Mouse (Mus musculus) adipocyte (in vitro differentiated cells): Measurements from ENCODE around the gene Uchl5.

Experiments used
- DNase-seq: peaks from one replicate; pipeline ENCODE4 v3.0.0-alpha.2; 2016; ENCODE audit warnings: low spot score

The Uchl5 gene

DNA sequence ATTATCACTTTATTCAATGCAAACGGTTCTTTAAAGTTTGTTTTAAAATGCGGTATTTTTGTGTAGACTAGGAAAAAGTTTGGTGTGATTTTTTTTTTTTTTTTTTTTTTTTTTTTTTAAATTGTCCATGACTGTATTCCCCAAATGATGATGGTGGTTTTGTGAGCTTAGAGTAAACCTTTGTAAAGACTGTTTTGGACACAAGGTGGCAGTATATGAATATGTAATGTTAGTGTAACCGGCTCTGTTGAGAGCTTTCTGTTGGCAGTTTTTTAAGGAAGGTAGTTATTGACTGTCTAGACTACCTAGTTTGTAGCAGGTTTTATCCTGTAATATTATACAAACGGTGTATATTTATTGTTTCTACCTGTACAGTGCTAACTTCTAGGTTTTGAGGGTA is 26.5 kb downstream of the Uchl5 start:
- peak; percentile 91 for DNase-seq

GRCm38 (mm10) chr1:143809062-143809461 is 32.0 kb downstream of the Uchl5 start:
- peak; percentile 74 for DNase-seq

GRCm38 (mm10) chr1:143813676-143814360 is 36.7 kb downstream of the Uchl5 start:
- no peak for DNase-seq

DNA sequence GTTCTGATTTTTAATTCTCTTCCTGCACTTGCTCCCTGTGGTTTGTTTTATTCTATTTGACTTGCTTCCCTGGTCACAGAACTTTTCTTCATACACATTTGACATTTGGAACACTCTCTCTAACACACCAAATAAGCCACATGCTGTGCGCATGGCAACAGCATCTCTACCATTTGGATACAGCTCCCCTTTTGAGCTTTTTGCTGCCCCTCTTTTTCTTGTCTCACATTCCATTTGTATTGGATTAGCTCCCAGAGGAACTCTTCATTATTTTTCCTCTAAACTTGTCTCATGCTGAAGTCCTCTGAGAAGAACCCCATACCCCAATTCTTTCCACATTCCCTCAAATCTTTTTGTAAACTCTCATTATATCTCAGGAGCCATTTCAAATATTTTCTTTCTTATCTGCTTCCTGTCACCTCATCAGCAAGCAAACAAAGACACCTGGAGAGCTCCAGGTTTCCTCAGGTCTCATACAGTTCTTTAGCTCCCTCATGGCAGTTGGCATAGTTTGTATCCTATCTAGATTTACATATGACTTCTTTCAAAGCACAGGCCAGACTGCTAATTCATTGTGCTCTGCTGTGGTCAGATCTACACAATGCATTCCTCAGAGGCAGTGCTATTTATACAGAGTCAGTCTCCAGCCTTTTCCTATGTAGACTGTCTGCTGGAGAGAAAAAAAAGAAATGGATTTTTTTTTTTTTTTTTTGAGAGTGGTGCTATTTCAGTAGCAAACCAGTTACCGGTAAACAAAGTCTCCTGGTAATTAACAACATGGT is 43.2 kb downstream of the Uchl5 start:
- no peak for DNase-seq

DNA sequence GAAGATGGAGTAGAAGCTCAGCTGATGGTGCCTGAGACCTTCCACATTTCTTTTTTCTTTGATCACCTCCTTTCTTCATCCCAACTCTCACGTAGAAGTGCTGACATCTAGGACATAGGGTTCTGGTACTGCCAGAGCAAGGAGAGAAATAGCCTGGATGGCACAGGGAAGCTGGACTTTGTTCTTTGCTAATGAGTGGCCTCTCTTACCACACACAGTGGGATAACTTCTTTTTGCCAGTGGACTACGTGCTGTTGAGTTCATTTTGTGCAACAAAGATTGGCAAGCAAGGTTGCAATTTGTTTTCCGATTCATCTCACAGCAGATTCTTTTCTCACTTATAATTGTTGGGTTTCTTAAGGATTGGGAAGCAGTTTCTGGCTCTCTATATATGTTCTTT is 45.6 kb downstream of the Uchl5 start:
- no peak for DNase-seq

GRCm38 (mm10) chr1:143830713-143831112 is 53.6 kb downstream of the Uchl5 start:
- no peak for DNase-seq

- DNase-seq, result peak; percentile 27
Measured at GRCm38 (mm10) chr1:143836363-143837182, 59.5 kb downstream of the Uchl5 start.

GRCm38 (mm10) chr1:143837681-143838080 is 60.6 kb downstream of the Uchl5 start:
- DNase-seq, result no peak

DNA sequence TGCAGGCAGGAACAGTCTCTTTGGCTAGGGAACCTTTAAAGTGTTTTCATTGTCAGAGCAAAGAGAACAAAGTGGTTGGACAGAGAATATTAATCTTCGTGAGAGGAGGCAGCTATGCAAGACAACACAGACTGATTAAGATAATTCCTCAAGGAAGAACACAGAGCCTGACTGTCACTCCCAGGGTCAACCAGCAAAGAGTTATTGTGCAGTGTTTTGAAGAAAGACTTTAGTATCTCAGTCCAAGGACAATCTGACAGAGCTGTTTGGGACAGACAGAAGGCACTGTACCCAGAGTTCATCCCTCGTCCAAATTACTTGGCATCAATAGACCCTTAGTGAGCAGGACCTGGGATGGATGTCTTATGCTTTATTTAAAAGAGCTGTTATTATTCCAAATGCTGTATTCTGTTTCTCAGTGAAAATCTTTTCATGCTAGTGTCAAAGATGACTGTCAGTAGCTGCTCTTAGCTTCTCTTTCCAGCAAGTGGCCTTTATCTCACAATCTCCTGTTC is 61.9 kb downstream of the Uchl5 start:
- DNase-seq, result no peak

GRCm38 (mm10) chr1:143852329-143852728 is 75.3 kb downstream of the Uchl5 start:
- DNase-seq, result no peak

GRCm38 (mm10) chr1:143852779-143853358 is 75.8 kb downstream of the Uchl5 start:
- DNase-seq, result no peak

DNA sequence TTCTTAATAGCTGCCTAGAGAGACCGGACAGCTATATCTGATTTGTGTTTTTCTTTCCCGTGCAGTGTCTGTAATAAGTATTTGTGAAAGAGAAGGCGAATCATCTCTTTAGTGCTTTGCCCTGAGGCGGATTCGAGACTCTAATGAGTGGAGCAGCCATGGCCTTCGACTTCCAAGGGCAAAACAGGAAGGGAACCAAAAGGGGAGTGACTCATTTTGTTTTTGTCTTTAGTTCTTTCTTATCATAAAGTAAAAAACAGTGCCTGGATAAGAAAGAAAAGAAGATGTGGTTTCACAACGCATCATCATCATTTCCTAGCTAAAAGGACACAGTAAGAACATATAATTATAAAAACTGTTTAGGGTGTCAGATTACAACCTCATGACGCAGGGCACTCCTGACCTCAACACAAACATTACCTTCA is 76.6 kb downstream of the Uchl5 start:
- no peak for DNase-seq

DNA sequence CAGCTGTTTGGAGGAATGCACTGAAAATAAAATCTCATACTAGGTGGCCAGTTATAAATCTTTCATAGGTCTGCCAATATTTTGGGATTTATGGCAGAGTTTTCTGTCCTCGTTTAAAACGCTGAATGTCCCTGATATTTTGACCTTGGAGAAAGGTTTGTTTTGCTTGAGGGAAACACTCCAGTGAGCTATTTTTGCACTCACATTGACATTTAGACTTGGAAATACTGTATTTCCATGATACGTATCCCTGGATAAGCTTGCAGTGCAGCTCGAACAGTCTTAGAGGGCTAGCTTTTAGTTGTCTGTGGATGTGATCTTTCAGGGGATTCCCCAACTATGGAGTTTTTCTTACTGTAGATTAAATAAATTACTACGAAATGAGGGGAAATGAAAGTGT is 78.6 kb downstream of the Uchl5 start:
- DNase-seq, result no peak
